Mouse (Mus musculus): ENCODE results near the gene Kctd4.
"Not testable (repeated sequence)": the region's sequence is repeated elsewhere in the genome, so short reads cannot be mapped to it uniquely, and the experiment has no call there.

Kctd4 gene

GRCm38 (mm10) chr14:75954766-75955165 lies at the start of gene Kctd4:
TSS of gene Kctd4 (plus strand) at chr14:75955009.
- in situ Hi-C loops (cut with MboI, MseI) = no loop called here

- in situ Hi-C loops (cut with MboI, MseI) = no loop called here
Measured at GRCm38 (mm10) chr14:75906931-75907330, 47.9 kb upstream of the Kctd4 start.

GRCm38 (mm10) chr14:75911968-75912367 lies 42.8 kb upstream of the Kctd4 start:
- in situ Hi-C loops (cut with MboI, MseI) = no loop called here

DNA sequence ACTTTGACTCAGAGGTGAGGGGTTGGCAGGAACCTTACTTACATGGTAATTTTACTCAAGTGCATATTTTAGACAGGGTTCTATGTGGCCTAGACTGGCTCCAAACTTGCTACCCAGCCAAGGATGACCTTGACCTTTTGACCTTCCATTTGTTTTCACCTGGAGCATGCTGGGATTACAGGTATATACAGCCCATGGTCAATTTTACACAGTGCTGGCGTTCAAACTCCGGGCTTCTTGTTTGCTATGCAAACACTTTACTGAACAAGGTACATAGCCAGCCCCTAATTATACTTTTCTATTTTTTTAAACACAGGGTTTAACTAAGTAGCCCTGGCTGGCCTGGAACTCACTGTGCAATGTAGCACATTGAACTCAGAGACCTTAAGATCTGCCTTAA lies 42.1 kb upstream of the Kctd4 start:
- in situ Hi-C loops (cut with MboI, MseI) = no loop called here

DNA sequence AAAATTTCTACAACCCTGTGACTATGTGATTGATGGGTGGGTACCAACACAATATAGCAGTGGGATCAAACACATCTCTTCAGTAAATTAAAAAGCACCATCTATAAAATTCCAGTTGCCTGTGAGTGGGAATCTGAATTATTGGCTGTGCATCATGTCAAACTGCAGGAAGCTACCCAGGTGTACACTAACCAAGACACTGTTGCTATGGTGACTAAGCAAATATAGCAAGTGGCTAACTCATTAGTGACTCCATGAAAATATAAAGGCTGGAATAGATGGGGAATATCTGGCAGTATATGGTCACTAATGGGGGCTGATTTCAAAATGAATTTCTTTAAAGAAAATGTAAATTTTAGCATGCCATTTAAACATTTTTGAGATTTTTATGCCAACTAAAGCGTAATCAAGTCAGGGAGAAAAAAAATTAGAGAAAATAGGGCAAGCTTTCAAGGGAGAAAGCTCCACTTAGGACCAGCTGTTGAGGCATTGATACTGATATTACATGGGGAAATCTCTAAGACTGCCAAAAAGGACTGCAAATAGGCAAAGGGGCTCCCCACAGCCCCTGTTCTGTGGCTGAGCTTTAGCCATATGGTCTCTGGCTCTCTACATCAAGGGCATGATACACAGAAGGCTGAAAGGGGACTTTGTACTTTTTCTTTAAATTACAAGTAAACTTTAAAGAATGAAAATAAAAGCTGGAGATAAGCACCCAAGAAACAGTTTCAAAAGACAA lies 31.3 kb upstream of the Kctd4 start:
- in situ Hi-C loops (cut with MboI, MseI) = no loop called here

GRCm38 (mm10) chr14:75929713-75930112 lies 25.1 kb upstream of the Kctd4 start:
- in situ Hi-C loops (cut with MboI, MseI) = not testable (repeated sequence)

GRCm38 (mm10) chr14:75931266-75931665 lies 23.5 kb upstream of the Kctd4 start:
- in situ Hi-C loops (cut with MboI, MseI) = no loop called here

- in situ Hi-C loops (cut with MboI, MseI) = no loop called here
Measured at GRCm38 (mm10) chr14:75934359-75934758, 20.4 kb upstream of the Kctd4 start.

- in situ Hi-C loops (cut with MboI, MseI) = no loop called here
Measured at GRCm38 (mm10) chr14:75937714-75938113, 17.1 kb upstream of the Kctd4 start.

DNA sequence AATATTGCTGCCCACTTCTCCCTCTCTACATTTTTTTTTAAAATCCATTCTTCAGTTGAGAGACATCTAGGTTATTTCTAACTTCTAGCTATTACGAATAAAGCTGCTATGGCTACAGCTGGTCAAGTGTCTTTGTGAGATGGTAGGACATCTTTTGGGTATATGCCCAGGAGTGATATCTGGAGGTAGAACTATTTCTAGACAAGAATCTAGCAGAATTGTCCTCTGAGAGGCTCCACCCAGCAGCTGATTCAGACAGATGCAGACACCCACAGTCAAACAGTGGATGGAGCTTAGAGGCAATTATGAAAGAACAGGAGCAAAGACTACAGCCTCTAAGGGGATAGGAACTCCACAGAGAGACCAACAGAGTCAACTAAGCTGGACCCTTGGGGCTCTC lies 13.3 kb upstream of the Kctd4 start:
- in situ Hi-C loops (cut with MboI, MseI) = no loop called here

- in situ Hi-C loops (cut with MboI, MseI) = no loop called here
Measured at GRCm38 (mm10) chr14:75942365-75942764, 12.4 kb upstream of the Kctd4 start.

DNA sequence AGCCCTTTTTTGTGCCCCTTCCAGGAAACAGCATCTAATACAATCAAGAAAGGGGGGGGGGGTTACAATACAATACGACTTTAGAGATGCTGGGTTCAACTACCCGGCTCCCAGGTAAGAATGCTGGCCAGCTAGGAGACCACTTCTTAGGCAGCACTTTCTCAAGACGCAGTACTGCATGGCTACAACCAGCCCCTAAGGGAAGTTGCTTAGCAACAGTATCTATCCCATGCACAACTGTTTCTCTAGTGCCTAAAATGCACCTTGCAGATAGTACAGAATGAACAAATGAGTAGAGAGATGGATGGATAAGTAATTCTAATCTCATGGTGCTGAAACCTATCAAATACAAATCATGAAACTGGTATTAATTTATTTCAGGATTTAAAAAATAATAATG lies 7.1 kb upstream of the Kctd4 start:
- in situ Hi-C loops (cut with MboI, MseI) = no loop called here

- in situ Hi-C loops (cut with MboI, MseI) = no loop called here
Measured at GRCm38 (mm10) chr14:75953011-75953410, 1.8 kb upstream of the Kctd4 start.

GRCm38 (mm10) chr14:75962250-75962649 lies 7.4 kb downstream of the Kctd4 start:
- in situ Hi-C loops (cut with MboI, MseI) = no loop called here

- in situ Hi-C loops (cut with MboI, MseI) = no loop called here
Measured at GRCm38 (mm10) chr14:75963215-75963614, 8.4 kb downstream of the Kctd4 start.

DNA sequence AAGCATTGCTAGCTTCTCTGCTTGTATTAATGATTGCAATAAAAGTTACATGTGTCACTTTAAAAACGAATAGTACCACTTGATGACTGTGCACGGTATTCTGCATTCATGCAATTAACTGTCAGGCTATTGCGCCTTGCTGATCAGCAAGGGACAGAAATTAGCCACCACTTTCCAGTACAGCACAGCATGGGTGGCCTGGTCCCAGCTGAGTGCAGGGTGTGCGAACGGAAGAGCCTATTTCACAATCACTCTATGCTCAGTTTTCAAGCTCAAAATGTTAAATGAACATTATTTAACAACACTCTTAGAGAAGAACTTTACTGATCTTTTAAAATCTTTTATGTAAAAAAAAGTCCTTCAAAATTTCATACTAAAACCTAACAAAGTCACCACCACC lies 9.2 kb downstream of the Kctd4 start:
- in situ Hi-C loops (cut with MboI, MseI) = no loop called here

GRCm38 (mm10) chr14:75964433-75964832 lies 9.6 kb downstream of the Kctd4 start:
- in situ Hi-C loops (cut with MboI, MseI) = no loop called here

GRCm38 (mm10) chr14:75967291-75967690 lies 12.5 kb downstream of the Kctd4 start:
- in situ Hi-C loops (cut with MboI, MseI) = no loop called here

DNA sequence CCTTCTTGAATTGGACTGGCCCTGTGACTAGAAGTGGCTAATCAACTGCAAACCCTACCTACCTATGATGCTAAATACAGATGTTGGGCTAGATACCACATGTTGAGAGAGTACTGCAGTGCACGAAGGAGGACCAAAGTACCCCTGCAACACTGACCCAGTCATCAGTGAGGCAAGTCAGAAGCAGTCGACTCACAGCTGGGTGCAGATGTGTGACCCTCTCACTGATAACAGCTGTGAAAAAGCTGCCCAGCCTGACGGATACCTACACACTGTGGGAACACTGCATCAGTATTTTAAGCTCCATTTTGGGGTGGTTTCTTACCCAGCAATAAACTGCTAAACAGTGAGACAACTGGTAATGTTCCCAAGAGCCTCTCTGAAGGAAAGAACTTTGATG lies 21.3 kb downstream of the Kctd4 start:
- in situ Hi-C loops (cut with MboI, MseI) = no loop called here

DNA sequence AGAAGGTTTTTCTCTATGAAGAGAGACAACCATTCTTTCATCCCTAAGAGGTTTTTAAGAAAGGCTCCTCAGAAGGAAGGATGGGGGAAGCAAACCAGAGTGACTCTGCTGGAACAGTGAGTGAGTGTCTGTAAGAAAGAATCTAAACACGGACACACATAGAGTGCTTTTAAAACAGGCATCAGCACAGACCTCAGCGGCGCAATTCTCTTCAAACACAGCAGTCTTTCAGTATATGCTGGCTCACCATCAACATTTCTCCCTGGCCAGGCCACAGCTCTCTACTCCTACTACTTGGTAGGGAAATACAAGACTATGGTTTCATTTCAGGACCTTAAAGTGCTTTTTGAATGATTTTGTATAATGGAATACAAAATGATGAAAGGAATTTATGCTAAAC lies 26.4 kb downstream of the Kctd4 start:
- in situ Hi-C loops (cut with MboI, MseI) = no loop called here

DNA sequence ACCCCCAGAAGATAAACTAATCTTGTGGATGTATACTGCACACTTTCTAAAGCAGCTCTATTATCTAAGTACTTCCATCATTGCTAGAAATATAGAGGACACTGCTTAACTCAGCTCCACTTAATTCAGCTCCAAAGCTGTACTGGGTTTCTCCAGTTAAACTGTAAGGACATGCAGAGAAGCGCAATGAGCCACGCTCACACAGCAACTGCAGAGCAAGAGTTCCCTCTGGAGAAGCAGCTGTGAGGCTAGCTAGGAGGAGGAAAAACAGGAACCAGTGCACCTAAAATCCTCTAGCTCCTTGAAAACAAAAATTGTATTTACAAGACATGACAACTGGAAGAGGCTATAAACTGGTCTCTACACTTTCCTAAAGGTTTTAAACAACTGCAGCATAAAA lies 29.1 kb downstream of the Kctd4 start:
- in situ Hi-C loops (cut with MboI, MseI) = no loop called here

DNA sequence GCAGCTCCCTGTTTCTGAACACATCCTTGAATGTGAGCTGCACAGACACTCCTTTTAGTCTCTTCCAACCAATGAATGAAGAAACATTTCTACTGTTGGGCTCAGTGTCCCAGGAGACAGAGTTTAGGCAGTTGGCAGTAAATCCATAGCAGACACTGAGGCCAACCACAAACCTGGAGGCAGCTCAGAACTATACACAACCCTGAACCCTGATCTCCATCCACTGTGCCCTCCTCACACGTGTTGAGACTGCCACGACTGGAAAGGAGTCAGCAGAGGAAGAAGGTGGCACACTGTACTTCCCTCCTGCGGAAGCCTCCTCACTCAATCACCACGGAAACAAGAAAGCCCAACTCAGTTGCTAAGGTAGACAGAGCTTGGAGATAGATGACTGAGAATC lies 30.3 kb downstream of the Kctd4 start:
- in situ Hi-C loops (cut with MboI, MseI) = no loop called here

- in situ Hi-C loops (cut with MboI, MseI) = no loop called here
Measured at GRCm38 (mm10) chr14:75986878-75987483, 32.2 kb downstream of the Kctd4 start.

DNA sequence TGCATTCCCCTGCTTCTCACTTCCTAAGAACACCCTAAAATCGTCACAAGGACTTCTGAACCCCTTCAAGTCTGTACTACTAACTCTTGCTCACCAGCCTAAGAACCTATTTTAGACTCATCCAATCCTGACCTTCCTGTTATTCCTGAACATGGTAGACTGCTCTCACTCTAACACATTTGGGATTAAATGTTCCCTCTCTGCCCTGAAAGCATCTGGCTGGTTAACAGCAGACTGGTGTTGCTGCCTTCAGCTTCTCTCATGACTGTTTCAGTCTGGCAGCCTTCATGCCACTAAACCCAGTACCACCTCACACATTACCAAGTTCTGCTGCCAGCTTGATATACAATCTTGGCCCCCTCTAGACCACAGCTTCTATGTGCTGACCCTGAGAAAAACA lies 34.4 kb downstream of the Kctd4 start:
- in situ Hi-C loops (cut with MboI, MseI) = no loop called here
